Mouse (Mus musculus) liver, embryonic 14.5 days (tissue): ENCODE results near the gene Ikzf1.

Experiments used
- CTCF ChIP-seq: IDR thresholded peaks from 2 replicates; pipeline ENCODE4 v1.5.1; 2016; ENCODE audit warnings: antibody characterized with exemption, low read depth, control low read depth
- EP300 ChIP-seq: IDR thresholded peaks from 2 replicates; pipeline ENCODE4 v1.6.1; 2016; ENCODE audit warnings: antibody characterized with exemption, low read depth

- TF ChIP-seq CTCF, result no peak
- no peak for TF ChIP-seq EP300
These were observed 87.4 kb downstream of the Ikzf1 start for GRCm38 (mm10) chr11:11772196-11772595.
